Mouse (Mus musculus): ENCODE results near the gene Chaf1b. TPM values are rescaled to one million over a fixed set of nuclear protein-coding genes. Genes with fewer than 3 reads are reported as not detected.

Gene Chaf1b
- polyA plus RNA-seq, 1 experiment from 2014 or later = 12.4 TPM

- Histone ChIP-seq H3K9me3 (replicated peaks; ENCODE audit: control insufficient read depth, low read length, poor library complexity, severe bottlenecking) (no peaks in the 10 kb centered on the region), H3K9ac (ENCODE audit: low read depth, low read length) (no peak overlapping the region), H3K4me3 (ENCODE audit: low read depth, low read length) (peak overlapping the region; percentile 36), H3K27ac (ENCODE audit: low read length) (no peak overlapping the region), H3K36me3 (ENCODE audit: control insufficient read depth, insufficient read depth, low read length) (no peaks in the 10 kb centered on the region), H3K4me2 (ENCODE audit: low read length) (peak overlapping the region; percentile 69), H3K4me1 (ENCODE audit: control insufficient read depth, insufficient read depth, low read length) (no peaks in the 10 kb centered on the region), H3K27me3 (ENCODE audit: control insufficient read depth, insufficient read depth, low read depth, low read length) (peaks cover 15% of the 10 kb centered on the region)
- no peak for ATAC-seq
- WGBS = 6% methylated on average over 16 of the region's 16 CpGs
These were observed 54.7 kb downstream of the Chaf1b start for GRCm38 (mm10) chr16:93938400-93938846.

DNA sequence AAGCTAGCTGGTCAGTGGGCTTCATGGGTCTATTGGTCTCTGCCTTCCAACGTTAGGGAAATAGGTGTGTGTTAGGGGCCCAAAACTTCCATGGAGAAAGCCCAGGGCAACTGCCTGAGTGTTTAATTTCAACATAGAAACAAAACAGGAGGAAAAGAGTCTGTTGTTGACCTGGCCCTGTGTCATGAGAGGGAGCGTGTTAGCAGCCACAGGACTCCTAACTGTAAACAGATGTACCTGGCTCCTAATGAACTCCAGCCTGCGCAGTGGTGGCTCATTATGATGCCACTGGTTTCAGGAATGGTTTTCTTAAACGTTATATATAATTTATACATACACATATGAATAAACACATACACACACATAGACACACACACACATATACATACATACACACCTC lies 56.3 kb downstream of the Chaf1b start:
- no peak overlapping the region for H3K27ac ChIP-seq (ENCODE audit: low read length)
- peaks cover 12% of the 10 kb centered on the region for H3K27me3 ChIP-seq (ENCODE audit: control insufficient read depth, insufficient read depth, low read depth, low read length)
- no peak overlapping the region for H3K4me2 ChIP-seq (ENCODE audit: low read length)
- ATAC-seq = no peak
- no peaks in the 10 kb centered on the region for H3K4me1 ChIP-seq (ENCODE audit: control insufficient read depth, insufficient read depth, low read length)
- no peaks in the 10 kb centered on the region for H3K9me3 ChIP-seq (replicated peaks; ENCODE audit: control insufficient read depth, low read length, poor library complexity, severe bottlenecking)
- no peak overlapping the region for H3K4me3 ChIP-seq (ENCODE audit: low read depth, low read length)
- no peaks in the 10 kb centered on the region for H3K36me3 ChIP-seq (ENCODE audit: control insufficient read depth, insufficient read depth, low read length)
- WGBS = 80% methylated on average over 4 of the region's 4 CpGs
- H3K9ac ChIP-seq (ENCODE audit: low read depth, low read length) = no peak overlapping the region

DNA sequence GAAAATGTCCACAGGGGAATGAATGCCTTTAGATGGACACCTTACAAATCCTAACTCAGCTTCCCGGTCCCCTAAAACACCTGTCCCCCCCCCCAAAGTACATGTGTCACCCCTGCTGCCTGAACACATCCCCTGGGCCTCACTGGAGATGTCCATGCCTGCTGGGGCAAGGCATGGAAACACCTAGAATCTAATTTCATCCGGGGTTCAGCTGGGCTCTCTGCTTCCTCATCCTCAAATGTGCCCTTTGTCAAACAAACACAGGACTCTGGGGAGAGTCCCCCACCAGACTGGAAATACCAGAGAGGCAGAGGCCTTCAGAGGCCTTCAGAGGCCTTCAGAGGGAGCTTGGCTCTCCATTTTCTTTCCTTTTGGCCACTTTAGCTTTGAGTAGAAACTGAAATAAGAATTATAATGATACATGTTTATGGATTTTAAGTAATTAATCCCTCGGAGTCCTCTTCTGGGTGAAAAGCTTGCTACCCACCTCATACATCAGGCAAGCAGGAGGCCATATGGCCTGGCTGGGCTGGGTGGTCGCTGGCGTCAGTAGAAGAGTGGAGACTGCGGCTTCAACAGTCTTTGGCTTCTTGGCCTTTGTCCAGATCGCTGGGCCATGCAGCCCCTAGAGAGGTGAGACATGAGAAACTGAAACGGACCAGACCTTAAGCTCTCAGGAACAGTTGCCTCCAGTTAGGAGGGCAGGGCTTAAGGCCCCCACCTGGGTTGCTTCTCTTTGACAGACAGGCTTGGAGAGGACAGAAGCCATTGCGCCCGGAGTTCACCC lies 58.3 kb downstream of the Chaf1b start:
- Histone ChIP-seq H3K27me3 (ENCODE audit: control insufficient read depth, insufficient read depth, low read depth, low read length) (peaks cover 3% of the 10 kb centered on the region), H3K4me2 (ENCODE audit: low read length) (no peak overlapping the region), H3K9ac (ENCODE audit: low read depth, low read length) (no peak overlapping the region), H3K36me3 (ENCODE audit: control insufficient read depth, insufficient read depth, low read length) (no peaks in the 10 kb centered on the region), H3K27ac (ENCODE audit: low read length) (no peak overlapping the region), H3K4me1 (ENCODE audit: control insufficient read depth, insufficient read depth, low read length) (no peaks in the 10 kb centered on the region), H3K9me3 (replicated peaks; ENCODE audit: control insufficient read depth, low read length, poor library complexity, severe bottlenecking) (no peaks in the 10 kb centered on the region), H3K4me3 (ENCODE audit: low read depth, low read length) (no peak overlapping the region)
- ATAC-seq = no peak
- 75% methylated on average over 10 of the region's 10 CpGs for WGBS

DNA sequence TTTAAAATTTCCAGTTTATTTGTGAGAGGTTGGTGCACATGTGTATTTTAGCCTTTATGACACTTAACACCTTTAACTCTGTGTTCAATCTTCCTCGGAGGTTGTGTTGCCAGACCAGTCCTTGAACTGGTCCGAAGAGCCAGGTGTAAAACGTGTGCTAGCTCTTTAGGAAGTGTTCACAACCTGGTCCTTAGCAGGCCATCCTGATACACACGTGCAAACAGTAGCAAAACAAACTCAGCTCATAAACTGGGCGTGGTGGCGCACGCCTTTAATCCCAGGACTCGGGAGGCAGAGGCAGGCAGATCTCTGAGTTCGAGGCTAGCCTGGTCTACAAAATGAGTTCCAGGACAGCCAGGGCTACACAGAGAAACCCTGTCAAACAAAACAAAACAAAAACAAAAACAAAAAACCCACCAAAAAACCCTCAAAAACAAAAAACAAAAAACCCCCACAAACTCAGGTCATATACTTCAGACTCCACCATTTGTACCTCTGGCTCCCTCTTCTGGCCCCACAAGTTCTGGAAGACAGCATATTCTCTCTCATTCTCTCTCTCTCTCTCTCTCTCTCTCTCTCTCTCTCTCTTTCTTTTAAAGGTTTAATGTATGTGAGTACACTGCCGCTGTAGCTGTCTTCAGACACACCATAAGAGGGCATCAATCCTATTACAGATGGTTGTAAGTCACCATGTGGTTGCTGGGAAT lies 59.2 kb downstream of the Chaf1b start:
- WGBS = 93% methylated on average over 10 of the region's 10 CpGs
- Histone ChIP-seq H3K9me3 (replicated peaks; ENCODE audit: control insufficient read depth, low read length, poor library complexity, severe bottlenecking) (no peaks in the 10 kb centered on the region), H3K4me1 (ENCODE audit: control insufficient read depth, insufficient read depth, low read length) (no peaks in the 10 kb centered on the region), H3K4me2 (ENCODE audit: low read length) (no peak overlapping the region), H3K9ac (ENCODE audit: low read depth, low read length) (no peak overlapping the region), H3K4me3 (ENCODE audit: low read depth, low read length) (no peak overlapping the region), H3K36me3 (ENCODE audit: control insufficient read depth, insufficient read depth, low read length) (no peaks in the 10 kb centered on the region), H3K27ac (ENCODE audit: low read length) (no peak overlapping the region), H3K27me3 (ENCODE audit: control insufficient read depth, insufficient read depth, low read depth, low read length) (peaks cover 3% of the 10 kb centered on the region)
- ATAC-seq = no peak

DNA sequence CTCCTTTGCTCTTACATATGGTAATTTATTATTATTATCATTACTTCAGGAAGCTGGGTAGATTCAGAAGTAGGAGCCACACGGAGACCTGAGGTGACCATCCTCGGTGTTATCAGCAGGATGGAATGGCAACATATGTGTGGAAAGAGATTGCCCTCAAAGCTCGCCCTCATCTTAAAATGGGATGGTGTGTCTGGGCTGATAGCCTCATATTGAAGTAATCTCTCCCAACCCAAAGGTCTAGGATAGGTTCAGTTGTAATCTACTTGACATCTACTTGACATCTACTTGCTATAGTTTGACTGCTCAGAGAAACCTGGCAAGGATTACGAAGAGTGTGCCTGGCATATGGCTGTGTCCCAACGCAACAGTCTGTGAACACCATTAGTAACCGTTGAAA lies 60.6 kb downstream of the Chaf1b start:
- H3K27ac ChIP-seq (ENCODE audit: low read length) = no peak overlapping the region
- H3K4me3 ChIP-seq (ENCODE audit: low read depth, low read length) = no peak overlapping the region
- H3K27me3 ChIP-seq (ENCODE audit: control insufficient read depth, insufficient read depth, low read depth, low read length) = peaks cover 3% of the 10 kb centered on the region
- ATAC-seq = no peak
- H3K36me3 ChIP-seq (ENCODE audit: control insufficient read depth, insufficient read depth, low read length) = no peaks in the 10 kb centered on the region
- H3K9me3 ChIP-seq (replicated peaks; ENCODE audit: control insufficient read depth, low read length, poor library complexity, severe bottlenecking) = no peaks in the 10 kb centered on the region
- no peaks in the 10 kb centered on the region for H3K4me1 ChIP-seq (ENCODE audit: control insufficient read depth, insufficient read depth, low read length)
- no peak overlapping the region for H3K4me2 ChIP-seq (ENCODE audit: low read length)
- 94% methylated on average over 6 of the region's 6 CpGs for WGBS
- no peak overlapping the region for H3K9ac ChIP-seq (ENCODE audit: low read depth, low read length)

DNA sequence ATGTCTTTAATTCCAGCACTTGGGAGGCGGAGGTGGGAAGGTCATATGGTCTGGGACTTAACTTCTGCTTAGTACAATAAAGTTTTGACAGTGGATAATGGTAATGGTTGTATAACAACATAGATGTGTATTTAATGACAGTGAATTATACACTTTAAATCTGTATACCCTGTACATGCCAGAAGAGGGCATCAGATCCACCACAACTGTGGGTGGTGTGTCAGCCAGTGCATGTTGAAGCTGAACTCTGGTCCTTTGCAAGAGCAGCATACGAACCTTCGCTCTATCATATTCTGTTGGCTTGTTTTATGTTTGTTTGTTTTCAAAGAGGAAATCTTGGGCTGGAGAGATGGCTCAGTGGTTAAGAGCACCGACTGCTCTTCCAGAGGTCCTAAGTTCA lies 63.7 kb downstream of the Chaf1b start:
- Histone ChIP-seq H3K4me1 (ENCODE audit: control insufficient read depth, insufficient read depth, low read length) (no peaks in the 10 kb centered on the region), H3K27me3 (ENCODE audit: control insufficient read depth, insufficient read depth, low read depth, low read length) (no peaks in the 10 kb centered on the region; the same call in 1 of the 2 replicates), H3K4me3 (ENCODE audit: low read depth, low read length) (no peak overlapping the region), H3K4me2 (ENCODE audit: low read length) (no peak overlapping the region), H3K36me3 (ENCODE audit: control insufficient read depth, insufficient read depth, low read length) (no peaks in the 10 kb centered on the region), H3K9ac (ENCODE audit: low read depth, low read length) (no peak overlapping the region), H3K27ac (ENCODE audit: low read length) (no peak overlapping the region), H3K9me3 (replicated peaks; ENCODE audit: control insufficient read depth, low read length, poor library complexity, severe bottlenecking) (no peaks in the 10 kb centered on the region)
- WGBS = 91% methylated on average over 4 of the region's 4 CpGs
- ATAC-seq = no peak

Other genes starting within 250 kb of the Chaf1b start
- 1.1 and 3.0 TPM in 2 replicates for gene Cbr3, start 200.7 kb upstream of the Chaf1b start, polyA plus RNA-seq (2015; fragmentation: Nextera tagmentation; extraction: Ambion mirVana)
- 41.0 and 42.0 TPM in 2 replicates for gene Dop1b, start 172.0 kb upstream of the Chaf1b start, polyA plus RNA-seq (2015; fragmentation: Nextera tagmentation; extraction: Ambion mirVana)
- 32.7 and 37.7 TPM in 2 replicates for gene Morc3, start 51.8 kb upstream of the Chaf1b start, polyA plus RNA-seq (2015; fragmentation: Nextera tagmentation; extraction: Ambion mirVana)
- not detected in 2 replicates for gene Cldn14, start 124.9 kb downstream of the Chaf1b start, polyA plus RNA-seq (2015; fragmentation: Nextera tagmentation; extraction: Ambion mirVana)
- 0.10 and 0.14 TPM in 2 replicates for gene Sim2, start 201.0 kb downstream of the Chaf1b start, polyA plus RNA-seq (2015; fragmentation: Nextera tagmentation; extraction: Ambion mirVana)

Data from midbrain, embryonic 16.5 days (tissue).